Mouse (Mus musculus): ENCODE measurements around the gene Nfkbil1.

Nfkbil1 gene

GRCm38 (mm10) chr17:35175382-35175781, 60.2 kb downstream of the Nfkbil1 start:
- no peak for DNase-seq

DNA sequence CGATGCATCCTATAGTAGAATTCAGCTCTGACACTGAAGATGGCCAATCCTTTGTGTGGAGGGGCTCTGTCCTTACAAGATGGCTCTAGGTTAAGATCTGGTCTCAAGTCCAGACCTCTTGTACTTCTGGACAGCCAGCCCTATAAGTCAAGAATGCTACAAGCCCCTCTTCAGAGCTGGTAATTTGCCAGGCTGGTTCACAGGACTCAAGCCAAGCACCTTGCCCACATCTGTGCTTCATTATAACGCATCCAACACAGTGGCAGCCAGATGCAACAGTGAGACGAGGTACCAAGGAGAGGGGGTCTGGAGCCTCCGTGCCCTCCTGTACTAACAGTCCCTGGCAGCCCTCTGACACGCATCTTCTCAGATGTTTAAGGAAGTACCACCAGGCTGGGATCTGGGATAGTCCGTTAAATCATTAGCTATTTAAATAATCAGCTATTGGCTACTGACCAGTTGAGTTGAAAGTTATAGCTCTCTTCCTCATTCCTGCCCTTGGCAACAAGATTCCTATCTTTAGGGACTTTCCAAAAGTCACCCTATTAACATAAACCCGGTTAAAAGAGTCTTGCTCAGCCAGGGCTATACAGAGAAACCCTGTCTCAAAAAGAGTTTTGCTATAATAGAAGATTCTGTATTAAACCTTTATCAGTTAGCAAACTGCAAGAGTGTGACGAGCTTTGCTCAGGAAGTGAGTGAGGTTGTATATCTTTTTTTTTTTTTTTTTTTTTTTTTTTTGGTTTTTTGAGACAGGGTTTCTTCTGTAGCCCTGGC, 61.2 kb downstream of the Nfkbil1 start:
- DNase-seq = no peak

DNA sequence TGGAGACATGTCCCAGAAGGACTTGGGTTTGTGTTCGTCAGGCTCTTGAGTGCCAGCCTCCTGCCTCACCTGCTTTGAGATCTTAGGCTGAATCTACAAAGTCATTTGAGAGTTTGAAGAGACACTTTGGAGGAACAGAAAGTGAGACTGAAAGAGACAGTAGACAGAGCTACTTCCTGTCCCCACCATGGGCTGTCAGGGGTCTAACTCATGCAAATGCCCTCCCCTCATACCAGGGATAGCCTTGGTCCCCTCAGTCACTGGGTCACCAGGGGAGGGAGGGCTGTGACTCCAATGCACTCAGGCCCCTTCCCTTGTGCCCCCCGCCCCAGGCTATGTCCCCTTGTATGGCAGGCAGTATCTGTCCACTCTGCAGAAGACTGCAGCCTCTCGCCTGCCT, 62.3 kb downstream of the Nfkbil1 start:
- no peak for DNase-seq

DNA sequence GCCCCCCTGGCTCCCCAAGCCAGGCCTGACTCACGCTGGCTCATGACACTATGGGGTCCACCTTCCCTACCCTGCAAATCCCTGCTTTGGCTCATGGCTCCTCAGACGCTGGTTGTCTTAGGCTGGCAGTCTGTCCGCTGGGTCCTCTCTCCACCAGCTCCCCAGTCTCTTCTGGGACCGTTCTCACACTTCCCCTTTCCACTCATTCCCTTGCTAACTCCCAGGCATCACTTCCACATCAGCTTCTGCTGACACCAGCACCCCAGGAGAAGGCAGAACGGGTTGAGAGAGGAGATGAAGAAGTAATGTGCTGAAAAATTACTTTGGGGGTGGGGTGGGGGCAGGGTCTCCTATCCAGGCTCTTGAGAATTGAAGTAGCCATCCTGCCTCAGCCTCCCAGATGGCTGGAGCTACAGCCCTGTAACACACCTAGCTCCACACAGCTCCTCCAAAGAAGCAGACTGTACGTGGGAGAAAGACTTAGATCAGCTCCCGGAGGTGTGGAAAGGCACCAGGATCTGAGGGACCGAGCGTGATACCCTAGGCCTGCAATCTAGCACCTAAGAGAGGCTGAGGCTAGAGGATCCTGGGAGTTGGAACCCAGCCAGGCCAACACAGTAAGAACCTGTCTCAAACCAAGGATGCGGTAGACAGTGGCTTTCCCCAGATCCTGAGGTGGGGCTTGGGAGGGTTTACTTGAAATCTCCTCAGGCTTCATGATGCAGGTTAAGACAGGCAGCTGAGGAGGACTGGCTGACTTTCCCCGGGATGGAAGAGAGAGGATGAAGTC, 63.0 kb downstream of the Nfkbil1 start:
- no peak for DNase-seq

Measured in lung, adult 18-20 months (tissue).